Mouse (Mus musculus) E14TG2a.4 (cell line): ENCODE measurements around the gene Pakap.

Experiments
- CTCF ChIP-seq: conservative IDR thresholded peaks from 2 replicates; pipeline ENCODE4 v1.5.1; 2014; ENCODE audit warnings: low read length
- NANOG ChIP-seq: IDR thresholded peaks from 2 replicates; pipeline ENCODE4 v1.6.1; 2014; ENCODE audit warnings: borderline replicate concordance, low read length, mixed read lengths
- POU5F1 ChIP-seq: IDR thresholded peaks from 2 replicates; pipeline ENCODE4 v1.6.1; 2014; ENCODE audit warnings: low read length, borderline replicate concordance

DNA sequence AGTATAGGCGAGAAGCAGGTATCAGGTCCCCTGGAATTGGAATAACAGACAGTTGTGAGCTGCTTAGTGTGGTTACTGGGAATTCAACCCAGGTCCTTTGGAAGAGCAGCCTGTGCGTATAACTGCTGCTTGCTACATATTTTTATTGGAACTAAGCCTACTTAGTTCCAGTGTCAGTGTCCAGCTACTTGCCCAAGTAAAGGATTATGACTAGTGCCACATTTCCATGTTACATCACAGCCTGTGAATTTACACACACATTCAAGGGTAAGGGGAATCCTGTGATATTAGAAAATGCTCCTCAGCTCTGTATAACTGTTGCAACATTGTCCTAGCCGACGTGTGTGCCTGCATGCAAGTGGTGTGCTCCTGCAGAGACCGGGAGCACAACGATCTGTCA lies 369.3 kb downstream of the Pakap start:
- TF ChIP-seq CTCF (no peak), NANOG (no peak), POU5F1 (no peak)
